Mouse (Mus musculus) layer of hippocampus, adult 11-12 months (tissue): ENCODE measurements around the gene Tmem52b.
"Not testable (repeated sequence)": the region's sequence is repeated elsewhere in the genome, so short reads cannot be mapped to it uniquely, and the experiment has no call there.

ENCODE experiments used
- DNase-seq: peaks from one replicate; pipeline ENCODE4 v3.0.0; 2022; ENCODE audit warnings: low spot score

Tmem52b gene

DNA sequence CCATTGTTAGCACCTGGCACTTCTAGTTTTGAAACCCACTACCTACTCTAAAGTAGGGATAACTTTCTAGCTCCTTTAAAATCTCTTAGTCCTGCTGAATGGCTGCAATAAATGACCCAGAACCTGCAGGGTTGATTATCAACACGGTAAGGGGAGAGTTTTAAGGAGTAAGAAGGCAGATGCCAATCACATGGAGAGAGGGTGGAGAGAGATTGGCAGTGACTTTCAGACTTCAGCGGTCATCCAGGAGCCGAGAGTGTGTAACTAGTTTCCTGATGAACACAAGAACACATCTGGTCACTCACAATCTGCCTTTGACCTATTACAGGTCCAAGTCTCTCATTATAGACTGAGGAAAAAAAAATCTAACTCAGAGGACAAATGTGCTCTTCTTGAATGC is at the start of gene Tmem52b:
TSS of gene Tmem52b (plus strand) at position 189 of the 400 bp plus-strand sequence.
- no peak for DNase-seq

DNA sequence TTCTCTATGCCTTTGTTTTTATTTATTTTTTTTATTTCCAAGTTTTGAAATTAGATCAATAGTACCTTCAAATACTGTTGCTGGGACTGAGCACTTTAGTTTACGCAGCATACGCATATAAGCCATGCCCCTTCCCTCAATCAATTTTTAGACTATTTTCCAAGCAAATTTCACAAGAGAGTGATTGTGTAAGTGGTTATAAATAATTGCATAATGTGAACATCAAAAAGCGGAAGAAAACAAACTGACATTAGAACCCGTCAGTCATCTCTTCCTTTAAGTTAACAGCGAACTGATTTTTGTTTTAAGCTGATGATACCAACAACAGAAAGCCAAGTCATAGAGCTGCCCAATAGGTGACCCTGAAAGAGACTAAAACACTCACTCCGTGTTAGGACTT is 41.0 kb upstream of the Tmem52b start:
- DNase-seq: no peak

DNA sequence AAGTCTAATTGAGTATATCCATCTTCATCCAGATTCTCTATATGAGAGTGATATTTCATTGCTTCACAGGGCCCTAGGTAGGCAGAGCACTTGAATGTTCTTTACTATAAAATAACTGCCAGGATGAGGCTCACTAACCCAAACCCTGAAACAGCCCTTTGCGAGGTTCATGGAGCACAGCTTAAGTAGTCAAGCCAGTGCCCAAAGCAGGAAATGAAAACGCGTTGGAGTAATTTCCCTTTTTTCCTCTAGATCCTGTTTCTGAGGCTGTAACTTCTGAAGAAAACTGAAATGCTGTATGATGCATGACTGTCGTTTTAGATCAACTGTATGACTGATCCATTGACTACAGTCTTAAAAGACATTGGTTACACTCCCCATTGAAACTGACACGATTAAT is 39.7 kb upstream of the Tmem52b start:
- DNase-seq: no peak

DNA sequence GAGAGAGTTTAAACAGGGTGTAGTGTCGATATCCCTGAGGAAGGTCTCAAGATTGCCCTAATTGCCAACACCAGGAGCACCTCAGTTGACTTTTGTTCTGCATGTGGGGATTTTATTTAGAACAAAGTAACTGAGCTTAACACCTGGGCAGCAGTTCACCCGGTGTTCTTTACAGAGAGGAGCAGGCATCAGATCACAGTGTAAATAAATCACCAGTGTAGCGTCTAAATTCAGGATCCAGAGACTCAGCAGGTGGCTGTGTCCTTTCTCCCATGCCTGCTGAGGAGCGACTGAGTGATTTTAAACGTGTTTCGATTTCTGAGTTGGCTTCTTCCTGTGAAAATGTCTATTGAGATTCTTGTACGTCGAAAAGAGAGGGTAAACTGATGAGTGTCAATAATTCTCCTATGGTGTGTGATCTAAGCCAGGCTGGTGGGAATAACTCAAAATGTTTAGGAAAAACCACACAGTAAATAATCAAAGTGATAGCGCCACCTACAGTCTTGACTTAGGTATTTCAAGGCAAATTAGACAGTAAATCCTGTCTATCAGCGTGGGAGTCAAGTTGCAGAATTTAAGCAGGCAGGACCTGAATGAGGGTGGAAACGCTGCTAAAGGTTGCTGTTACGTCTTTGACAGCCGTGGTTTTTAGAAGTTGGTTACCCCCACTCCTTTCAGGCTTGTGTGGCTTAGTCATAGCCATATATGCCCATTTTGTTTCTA is 35.8 kb upstream of the Tmem52b start:
- DNase-seq: peak; percentile 57

DNA sequence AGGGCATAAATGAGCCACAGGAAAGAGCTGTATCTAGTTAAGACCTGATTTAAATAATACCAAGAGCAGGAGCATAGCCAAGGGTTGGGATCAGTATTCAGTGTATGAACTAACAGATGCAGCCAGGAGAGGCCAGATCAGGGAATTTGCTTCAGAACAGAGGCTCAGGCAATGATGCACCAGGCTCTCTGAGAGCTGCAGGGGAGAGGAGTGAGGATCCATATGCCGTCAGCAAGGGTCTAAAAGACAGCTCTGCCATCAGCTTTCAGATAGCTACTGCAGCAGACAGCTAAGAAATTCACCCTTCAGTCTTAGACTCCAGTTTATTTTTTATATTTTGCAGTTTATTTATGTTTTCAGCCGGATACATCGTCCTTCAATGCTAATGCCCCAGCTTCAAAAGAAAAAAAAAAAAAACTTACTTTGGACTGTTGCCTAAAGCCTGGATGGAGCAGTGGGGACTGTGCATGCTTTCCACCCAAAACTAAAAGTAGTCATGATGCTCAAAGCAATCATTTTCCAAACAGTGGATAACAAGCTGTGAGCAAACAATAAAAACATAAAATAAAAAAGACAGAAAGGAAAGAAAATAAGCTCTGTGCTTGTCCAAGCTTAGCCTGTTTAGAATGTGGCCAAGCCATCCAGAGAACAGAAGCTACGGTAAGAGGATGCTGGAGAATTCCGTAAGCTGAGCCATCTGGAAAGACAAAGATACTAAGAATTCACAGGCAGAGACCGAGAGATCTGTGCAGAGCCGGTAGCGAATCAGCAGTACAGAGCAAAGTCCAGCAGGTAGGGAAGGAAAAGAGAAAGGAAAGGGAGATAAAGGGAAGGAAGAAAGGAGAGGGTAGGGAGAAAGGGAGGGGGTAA is 32.0 kb upstream of the Tmem52b start:
- peak; percentile 39 for DNase-seq

DNA sequence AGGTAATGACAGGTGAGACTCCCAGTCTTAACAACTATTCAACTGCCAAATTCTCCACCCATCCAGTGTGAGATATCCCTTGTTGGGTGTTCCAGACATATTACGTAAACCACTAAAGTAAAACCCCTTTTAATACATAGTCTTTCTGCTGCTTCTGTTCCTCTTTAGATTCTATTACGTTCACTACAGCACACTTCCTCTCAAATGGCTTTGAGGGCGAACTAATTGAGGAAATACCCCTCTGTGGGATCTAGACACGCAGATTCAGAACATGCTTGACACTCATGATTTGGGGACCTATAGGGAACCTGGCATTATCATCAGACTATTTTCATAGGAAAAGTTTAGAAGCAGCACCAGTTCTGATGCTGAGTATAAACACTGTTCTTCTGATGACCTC is 17.4 kb upstream of the Tmem52b start:
- no peak for DNase-seq

DNA sequence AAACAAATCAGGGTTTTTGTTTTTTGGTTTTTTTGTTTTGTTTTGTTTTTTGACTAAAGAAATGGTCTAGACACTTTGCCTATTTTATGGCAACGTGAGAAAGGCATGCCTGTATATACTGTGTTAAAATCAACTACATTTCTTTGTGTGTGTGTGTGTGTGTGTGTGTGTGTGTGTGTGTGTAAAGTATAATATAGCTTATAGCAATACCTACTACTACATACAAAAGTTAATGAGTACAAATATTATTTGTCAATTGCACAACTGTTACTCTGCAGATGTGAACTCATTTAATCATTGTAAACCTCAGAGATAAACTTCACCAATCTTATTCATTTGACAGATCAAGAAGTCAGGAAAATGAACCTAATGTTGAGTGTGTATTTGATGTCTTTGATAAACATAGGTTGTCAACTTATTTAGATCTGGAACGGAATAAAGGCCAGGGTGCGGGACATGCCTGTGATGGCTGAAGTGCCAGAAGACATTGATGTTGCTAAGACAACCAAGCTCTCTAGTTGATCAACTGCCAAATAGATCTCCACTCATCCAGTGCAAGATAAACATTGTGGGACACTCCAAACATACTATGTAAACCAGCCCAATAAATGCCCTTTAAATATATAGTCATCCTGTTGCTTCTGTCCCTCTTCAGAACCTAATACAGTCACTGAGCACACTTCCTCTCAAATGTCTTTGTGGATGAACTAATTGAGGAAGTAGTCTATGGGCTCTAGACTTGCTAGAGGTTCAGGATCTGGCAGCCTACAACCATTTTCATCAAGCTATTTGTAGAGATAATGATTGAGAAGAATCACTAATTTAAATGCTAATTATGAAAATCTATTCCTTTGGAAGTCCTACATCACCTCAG is 14.8 kb upstream of the Tmem52b start:
- DNase-seq: no peak

DNA sequence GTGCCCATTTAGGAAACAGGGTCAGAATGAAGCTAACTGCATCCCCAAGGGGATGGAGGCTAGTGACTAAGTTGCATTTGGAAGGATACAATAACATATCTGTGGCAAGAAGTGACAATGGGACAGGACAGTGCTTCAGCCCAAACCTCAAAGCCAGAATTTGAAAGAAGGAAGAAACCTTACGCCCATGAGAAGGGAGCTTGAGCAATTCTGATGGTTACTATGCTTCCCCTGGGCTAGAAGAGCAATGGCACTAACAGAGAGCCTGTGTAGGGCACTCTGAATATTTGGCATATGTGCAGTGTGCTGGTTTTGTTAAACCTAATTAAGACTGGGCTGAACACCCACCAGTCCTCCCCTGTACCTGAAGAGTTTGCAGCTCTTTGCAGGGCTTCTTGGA is 12.8 kb upstream of the Tmem52b start:
- DNase-seq: not testable (repeated sequence)

DNA sequence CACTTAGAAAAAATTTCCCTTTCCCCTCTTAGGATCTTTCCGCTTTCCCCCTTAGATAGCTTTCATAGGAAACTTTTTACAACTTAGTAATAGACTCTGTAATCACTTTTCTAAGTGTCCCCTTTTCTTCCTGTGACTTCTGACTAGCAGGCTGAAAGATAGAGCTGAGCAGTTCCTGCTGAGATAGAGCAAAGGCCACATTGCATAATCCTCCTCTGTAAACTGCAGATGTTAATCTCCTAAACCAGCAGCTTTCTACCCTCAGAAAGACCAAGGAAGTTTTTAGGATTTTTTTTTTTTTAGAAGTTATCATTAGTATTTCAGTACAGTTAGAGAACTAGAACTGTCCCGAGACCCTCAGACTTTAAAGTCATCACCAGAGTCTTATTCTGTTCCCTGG is 8.9 kb upstream of the Tmem52b start:
- DNase-seq: no peak

DNA sequence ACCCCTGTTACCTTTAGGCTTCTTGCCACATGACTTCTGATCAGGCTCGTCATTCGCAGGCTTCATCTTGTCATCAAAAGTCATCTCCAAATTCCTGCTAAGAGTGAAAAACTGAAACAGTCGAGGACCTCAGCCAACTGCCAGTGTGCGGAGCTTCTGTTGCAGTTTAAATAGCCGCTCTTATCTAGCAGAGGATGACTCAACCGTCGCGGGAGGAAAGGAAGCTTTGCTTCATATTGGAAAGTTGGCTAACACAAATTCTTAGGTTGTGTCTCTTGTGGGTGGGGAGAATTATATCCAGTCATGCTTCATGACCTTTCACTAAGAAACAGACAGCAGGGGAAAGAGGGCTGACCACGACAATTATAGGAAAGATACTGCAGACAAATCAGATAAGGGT is 5.3 kb upstream of the Tmem52b start, which contains the start of gene Olr1:
TSS of gene Olr1 (minus strand) at position 142 of the 400 bp plus-strand sequence.
- no peak for DNase-seq

DNA sequence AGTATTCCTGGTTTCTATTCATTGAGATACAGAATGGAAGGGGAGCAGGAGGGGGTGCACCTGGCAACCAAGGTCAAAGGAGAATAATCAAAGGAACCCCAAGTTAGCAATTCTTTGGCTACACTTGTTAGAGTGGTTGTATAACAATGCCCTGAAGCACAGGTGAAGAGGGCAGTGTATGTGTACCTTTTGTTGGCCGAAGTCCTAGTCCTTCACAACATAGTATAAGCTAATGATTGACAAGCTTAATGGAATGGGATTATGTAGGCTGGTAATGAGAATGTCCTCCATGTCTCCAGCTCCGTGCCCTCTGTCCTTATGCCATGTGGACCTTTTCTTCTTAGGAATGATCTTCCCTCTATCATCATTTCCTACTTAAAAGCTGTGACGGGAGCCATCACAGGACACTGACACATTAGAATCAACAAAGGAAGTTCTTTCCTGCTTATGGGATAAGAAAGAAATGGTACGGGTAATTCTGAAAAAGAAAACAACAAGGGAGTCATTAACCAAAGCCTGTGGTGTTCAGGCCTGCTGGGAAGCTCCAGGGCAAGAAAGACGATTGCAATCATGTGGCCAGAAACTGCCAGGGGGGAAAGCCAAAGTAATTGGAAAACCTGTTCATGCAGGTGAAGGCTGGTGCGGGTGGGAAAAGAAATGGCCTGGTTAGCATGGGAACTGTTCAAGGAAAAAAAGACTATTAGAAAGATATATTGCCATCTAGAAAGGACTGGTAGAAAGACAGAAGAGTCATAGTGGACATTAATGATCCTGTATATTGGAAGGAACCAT is 2.0 kb upstream of the Tmem52b start:
- DNase-seq: no peak

DNA sequence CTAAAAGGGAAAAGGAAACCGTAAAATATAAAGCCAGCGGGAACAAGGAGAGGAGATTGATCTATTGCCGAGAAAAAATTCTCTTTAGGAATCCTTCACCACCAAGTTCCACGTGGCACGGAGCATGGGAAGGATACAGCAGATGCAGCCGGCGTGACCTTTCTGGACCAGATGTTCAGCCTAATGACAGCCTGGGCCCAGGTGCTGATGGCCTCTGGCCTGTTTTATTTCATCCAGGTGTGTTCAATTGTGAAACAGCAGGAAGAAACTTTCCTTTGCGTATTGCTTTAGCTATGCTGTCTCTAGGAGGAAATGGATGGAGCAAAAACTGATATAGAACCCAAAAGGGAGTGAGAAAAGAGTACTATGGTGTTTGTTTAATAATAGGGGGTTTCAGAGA is 513 bp downstream of the Tmem52b start:
- DNase-seq: no peak

DNA sequence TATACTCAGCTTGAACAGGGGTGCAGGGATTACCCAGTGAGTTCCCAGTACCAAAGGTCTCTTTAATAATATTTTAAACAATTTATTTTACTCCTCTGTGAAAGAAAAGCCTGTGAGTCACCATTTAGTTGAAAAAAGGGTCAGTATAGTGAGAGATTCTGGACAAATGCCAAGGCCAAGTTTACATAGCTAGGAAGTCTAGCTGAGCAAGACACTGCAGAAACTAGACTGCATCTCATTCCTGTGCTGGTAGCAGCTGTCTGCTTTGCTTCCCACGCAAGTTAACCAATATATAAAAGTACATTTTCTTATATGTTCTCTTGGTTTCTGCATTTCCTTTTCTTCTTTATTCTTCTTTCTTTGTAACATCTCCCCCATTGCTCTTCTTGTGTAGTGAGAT is 1.1 kb downstream of the Tmem52b start:
- DNase-seq: no peak

DNA sequence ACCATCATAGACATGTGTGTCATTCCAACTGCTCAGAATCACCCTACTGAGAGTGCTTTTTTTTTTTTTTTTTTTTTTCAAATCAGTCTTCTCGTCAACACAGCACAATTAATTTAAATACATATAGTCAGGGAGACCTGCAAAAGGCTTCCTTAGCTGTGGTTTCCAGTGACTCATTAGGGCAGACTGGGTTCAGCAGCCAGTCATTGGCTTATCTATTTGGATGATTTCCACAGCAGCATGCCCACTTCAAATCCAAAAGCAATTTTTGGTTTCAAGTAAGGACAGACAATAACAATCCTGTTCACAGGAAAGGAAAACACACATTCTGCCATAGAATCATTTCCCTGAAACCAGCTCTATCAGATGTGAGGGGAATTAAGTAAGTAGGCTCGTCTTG is 2.0 kb downstream of the Tmem52b start:
- no peak for DNase-seq

DNA sequence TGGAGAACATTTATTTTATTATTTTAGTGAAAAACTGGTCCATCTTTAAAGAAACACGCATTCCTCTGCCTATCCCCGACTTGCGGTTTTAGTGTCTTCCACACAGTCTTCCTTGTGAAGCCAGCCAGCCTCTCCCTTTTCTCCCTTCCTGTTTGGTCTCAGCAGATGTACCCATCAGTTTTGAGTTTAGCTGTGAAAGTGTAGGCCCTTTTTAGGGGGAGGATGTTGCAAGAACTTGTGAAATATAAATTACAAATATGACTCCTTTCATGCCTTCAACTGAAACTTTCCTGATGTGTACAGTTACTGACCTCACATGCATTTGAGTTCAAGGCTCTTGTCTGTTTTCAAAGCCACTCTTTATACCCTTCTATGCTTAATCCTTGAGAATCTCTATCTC is 2.7 kb downstream of the Tmem52b start:
- no peak for DNase-seq

DNA sequence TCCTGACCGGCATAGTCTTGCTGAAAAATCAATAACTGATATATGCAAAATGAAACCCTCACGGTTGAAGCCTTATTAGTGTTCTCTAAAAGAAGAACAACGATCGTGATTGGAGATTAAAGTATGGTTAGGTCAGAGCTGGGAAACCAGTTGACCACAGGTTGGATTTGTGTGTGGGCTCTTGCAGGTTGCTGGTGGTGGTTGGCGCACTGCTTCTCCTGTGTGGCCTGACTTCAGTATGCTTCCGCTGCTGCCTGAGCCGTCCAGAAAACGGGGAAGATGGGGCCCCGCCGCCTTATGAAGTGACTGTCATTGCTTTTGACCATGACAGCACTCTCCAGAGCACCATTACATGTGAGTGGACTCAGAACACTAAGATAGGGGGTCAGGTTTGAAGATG is 4.0 kb downstream of the Tmem52b start:
- DNase-seq: no peak

DNA sequence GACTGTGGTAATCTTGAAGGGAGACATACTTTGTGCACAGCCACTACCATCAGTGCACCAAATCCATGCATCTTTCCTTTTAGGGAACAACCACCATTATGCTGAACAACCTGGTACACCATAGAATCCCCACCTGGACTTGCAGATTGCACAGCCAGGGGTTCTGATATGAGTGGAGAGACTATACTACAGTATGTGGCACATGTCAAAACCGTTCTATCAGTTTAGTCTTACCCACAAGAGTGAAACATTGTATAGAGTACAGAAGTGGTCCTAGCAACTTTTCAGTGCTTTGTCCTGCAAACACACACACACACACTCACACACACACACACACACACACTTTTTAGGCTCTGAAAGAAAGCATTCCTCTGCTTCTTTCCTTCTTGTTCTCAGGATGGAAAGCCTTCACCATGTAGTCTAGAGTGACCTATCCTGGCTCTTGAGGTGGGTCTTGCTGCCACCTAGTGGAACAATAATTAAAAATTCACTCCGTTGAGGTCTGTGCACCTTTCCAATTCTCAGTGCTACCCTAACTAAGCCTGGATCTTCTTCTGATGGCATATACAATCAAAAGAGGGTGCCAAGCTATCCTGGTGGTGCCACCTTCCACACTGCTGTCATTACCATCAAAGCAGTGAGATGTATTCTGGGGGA is 5.5 kb downstream of the Tmem52b start:
- peak; percentile 63 for DNase-seq

DNA sequence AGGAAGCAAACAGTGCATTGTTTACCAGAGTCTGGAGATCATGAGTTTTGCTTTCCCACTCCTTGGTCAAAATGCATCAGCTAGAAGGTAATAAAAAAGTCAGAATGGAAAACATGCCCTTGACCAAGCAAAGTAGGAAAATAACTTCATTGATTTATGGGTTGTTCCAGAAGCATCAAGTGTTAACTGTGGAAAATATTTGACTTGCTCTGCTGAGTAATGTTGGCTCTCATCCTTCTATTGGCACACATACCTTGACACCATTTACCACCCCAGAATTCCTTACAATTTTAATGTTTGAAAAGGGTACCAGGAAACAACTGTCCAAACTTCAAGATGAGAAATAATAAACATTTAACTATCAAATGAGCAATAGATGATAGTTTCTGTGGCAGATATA is 13.7 kb downstream of the Tmem52b start:
- no peak for DNase-seq

DNA sequence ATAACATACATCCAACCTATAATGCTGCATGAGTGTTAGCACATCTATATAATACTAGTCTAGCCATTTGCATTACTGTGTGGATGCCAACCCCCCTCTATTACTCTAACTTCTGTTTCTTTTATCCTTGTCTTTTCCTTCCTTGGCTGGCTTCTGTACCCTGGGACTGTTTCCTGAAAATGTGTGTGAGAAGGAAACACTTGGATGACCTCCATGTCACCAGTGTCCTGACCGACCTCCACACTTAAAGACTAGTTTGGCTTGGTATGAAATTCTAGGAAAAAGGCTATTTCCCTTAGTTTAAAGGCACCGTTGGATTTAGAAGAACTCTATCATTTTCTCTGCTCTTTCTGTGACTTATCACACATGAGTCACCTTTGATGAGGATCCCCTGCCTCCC is 15.1 kb downstream of the Tmem52b start:
- DNase-seq: no peak

DNA sequence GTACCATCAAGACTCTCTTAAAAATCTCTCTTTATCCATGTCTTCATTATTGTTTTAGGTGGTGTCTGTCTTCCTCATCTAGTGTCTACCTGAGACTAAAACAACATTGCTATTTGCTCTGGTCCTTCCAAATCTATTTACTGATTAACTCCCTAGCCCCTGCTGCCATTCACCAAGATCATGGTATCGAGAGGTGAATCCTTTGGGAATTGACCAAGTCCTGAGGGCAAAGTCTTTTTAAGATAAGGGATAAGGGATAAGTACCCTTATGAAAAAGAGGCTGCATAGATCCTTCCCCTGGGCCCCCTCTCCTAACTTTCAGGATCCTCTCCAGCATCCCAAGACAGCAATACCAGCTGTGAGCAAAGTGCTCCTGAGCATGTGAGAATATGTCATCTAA is 17.2 kb downstream of the Tmem52b start:
- DNase-seq: no peak

DNA sequence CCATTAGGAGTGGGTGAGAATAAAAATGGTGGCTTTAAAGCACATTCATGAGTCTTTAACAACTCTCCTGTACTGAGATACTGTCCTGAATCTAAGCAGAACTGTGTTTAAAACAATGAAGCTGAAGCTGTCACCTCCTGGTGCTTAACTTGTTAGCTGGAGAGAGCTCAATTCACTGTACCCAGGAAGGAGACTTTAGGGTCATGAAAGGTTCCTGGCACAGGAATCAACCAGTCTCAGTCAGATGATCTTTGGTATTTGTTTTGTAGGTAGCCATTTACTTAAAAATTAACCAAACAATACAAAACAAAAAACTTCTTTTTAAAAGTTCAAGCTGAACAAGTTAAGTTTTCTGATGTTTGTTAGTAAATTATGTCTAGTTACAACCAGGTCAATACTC is 17.9 kb downstream of the Tmem52b start:
- no peak for DNase-seq
